ENCODE assay signal across 7 mouse cellular contexts in the genomic region with DNA sequence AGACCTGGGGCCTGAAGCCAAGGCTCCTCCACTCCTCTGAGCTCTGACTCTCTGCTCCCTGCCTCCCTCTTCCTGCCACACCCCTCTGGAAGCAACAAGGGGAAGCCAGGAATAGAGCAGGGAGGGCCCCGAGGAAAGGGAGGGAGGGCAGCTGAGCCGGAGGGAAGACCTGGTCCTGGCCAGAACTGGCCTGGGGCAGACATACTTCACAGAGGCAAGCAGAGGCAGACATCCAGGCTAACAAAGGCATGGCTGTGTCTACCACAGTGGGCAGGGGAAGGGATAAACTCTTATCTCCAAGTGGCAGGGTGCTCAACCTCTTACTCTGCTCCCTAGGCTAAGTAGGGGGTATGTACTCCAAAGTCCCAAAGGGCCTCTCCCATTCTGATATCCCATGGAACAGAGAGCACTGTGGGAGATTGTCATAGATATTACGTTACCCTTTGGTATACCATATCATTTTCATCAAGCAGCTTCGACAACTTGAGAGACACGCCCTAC. TPM values are rescaled to one million over a fixed set of nuclear protein-coding genes. Genes with fewer than 3 reads are reported as not detected.
A peak's percentile ranks its signal among the peaks of the same experiment; 100 is the strongest.
DNase-seq lines count a peak whose midpoint lies in the region; ATAC-seq lines count a peak whose summit lies in the region.

No protein-coding gene starts in this region.

- H3K9me3 ChIP-seq in embryonic facial prominence, embryonic 10.5 days = no peaks in the 10 kb centered on the region
- no peaks in the 10 kb centered on the region for H3K9me3 ChIP-seq in liver, embryonic 12.5 days (replicated peaks)

- H3K36me3 ChIP-seq in embryonic facial prominence, embryonic 10.5 days (replicated peaks) = peaks cover 52% of the 10 kb centered on the region
- H3K36me3 ChIP-seq in liver, embryonic 12.5 days = peaks cover 86% of the 10 kb centered on the region

- H3K4me3 ChIP-seq in embryonic facial prominence, embryonic 10.5 days = no peak overlapping the region
- peak overlapping the region; percentile 94 for H3K4me3 ChIP-seq in liver, embryonic 12.5 days

- peaks cover 55% of the 10 kb centered on the region for H3K4me1 ChIP-seq in embryonic facial prominence, embryonic 10.5 days
- peaks cover 83% of the 10 kb centered on the region for H3K4me1 ChIP-seq in liver, embryonic 12.5 days

- peak; percentile 93 for ATAC-seq in liver, embryonic 12.5 days
- ATAC-seq in monocyte, adult 5-6 weeks (replicated peaks; ENCODE audit: insufficient number of reproducible peaks, low FRiP score, low TSS enrichment, poor library complexity, severe bottlenecking) = no peak

- H3K4me2 ChIP-seq in liver, embryonic 12.5 days = peak overlapping the region; percentile 95

- peak; percentile 57 for DNase-seq in ZHBTc4 (ENCODE audit: low read depth, low spot score)
- no peak for DNase-seq in embryonic facial prominence, embryonic 10.5 days (ENCODE audit: low spot score)
- peak; percentile 76 to 77 for DNase-seq in heart, postnatal 14 days
- no peak for DNase-seq in cerebellum, adult 8-10 months
- no peak for DNase-seq in layer of hippocampus, postnatal 25 days (ENCODE audit: extremely low spot score in 1 of 2, low spot score in 1 of 2)

- H3K27me3 ChIP-seq in embryonic facial prominence, embryonic 10.5 days (replicated peaks; ENCODE audit: low read depth, poor library complexity, severe bottlenecking) = no peaks in the 10 kb centered on the region
- H3K27me3 ChIP-seq in liver, embryonic 12.5 days (replicated peaks) = no peaks in the 10 kb centered on the region

- WGBS in embryonic facial prominence, embryonic 10.5 days = 66% methylated on average over 5 of the region's 5 CpGs
- 31% methylated on average over 5 of the region's 5 CpGs for WGBS in liver, embryonic 12.5 days (ENCODE audit: insufficient replicate concordance)

- H3K9ac ChIP-seq in liver, embryonic 12.5 days = peak overlapping the region; percentile 97

- intact Hi-C loops in heart, postnatal 14 days (cut with DNase I) = no loop called here

- peak overlapping the region; percentile 30; the same call in 1 of the 2 replicates for H3K27ac ChIP-seq in embryonic facial prominence, embryonic 10.5 days (replicated peaks)
- H3K27ac ChIP-seq in liver, embryonic 12.5 days = peak overlapping the region; percentile 95

RNA-seq across cellular contexts. Expression of gene Cyb5r3, which starts 7.4 kb away (rescaled TPM):
- polyA plus RNA-seq in embryonic facial prominence, embryonic 10.5 days (2016; fragmentation: Nextera tagmentation; extraction: Ambion mirVana) = 194 and 204 TPM in 2 replicates
- 100 to 1,000 TPM in 1 of 2 experiments, 10 to 100 TPM in 1; 97.2 to 109 TPM for total RNA-seq in heart, postnatal 14 days (2021)
- polyA plus RNA-seq in liver, embryonic 12.5 days (2016; fragmentation: Nextera tagmentation; extraction: Ambion mirVana) = 151 and 172 TPM in 2 replicates
- total RNA-seq in monocyte, adult 5-6 weeks (2017) = 58.3 to 66.1 TPM (median 60.8 TPM) in 3 replicates
- total RNA-seq in layer of hippocampus, postnatal 25 days (2021) = 10 to 100 TPM; 59.9 to 62.0 TPM

RNA-seq across cellular contexts. Expression of gene Poldip3, which starts 15.8 kb away (rescaled TPM):
- polyA plus RNA-seq in embryonic facial prominence, embryonic 10.5 days (2016; fragmentation: Nextera tagmentation; extraction: Ambion mirVana) = 181 and 182 TPM in 2 replicates
- 10 to 100 TPM; 34.4 to 41.1 TPM for total RNA-seq in heart, postnatal 14 days (2021)
- polyA plus RNA-seq in liver, embryonic 12.5 days (2016; fragmentation: Nextera tagmentation; extraction: Ambion mirVana) = 83.0 and 86.7 TPM in 2 replicates
- 122 to 140 TPM (median 123 TPM) in 3 replicates for total RNA-seq in monocyte, adult 5-6 weeks (2017)
- 10 to 100 TPM; 88.1 to 89.3 TPM for total RNA-seq in layer of hippocampus, postnatal 25 days (2021)

RNA-seq across cellular contexts. Expression of gene Rrp7a, which starts 42.4 kb away (rescaled TPM):
- polyA plus RNA-seq in embryonic facial prominence, embryonic 10.5 days (2016; fragmentation: Nextera tagmentation; extraction: Ambion mirVana) = 87.2 and 90.4 TPM in 2 replicates
- 10 to 100 TPM; 38.6 to 44.8 TPM for total RNA-seq in heart, postnatal 14 days (2021)
- polyA plus RNA-seq in liver, embryonic 12.5 days (2016; fragmentation: Nextera tagmentation; extraction: Ambion mirVana) = 36.5 and 42.3 TPM in 2 replicates
- total RNA-seq in monocyte, adult 5-6 weeks (2017) = 29.8 to 65.9 TPM (median 55.4 TPM) in 3 replicates
- total RNA-seq in layer of hippocampus, postnatal 25 days (2021) = 100 to 1,000 TPM; 144 to 161 TPM

Comparison
In these comparisons a context has a peak if more than half of its experiments do, and no peak if none do; other contexts are left out.
1. DNase-seq: peak in ZHBTc4 (single experiment) and heart, postnatal 14 days (2 of 2); none in embryonic facial prominence, embryonic 10.5 days (single experiment), cerebellum, adult 8-10 months (single experiment) and layer of hippocampus, postnatal 25 days (0 of 2).